Mouse (Mus musculus): ENCODE results near the gene Paqr4.

GRCm38 (mm10) chr17:23694491-23694890 is 46.2 kb downstream of the Paqr4 start:
- TF ChIP-seq EP300 (IDR thresholded peaks at IDR 0.05; ENCODE audit: low read depth), result no peak
- TF ChIP-seq CTCF (IDR thresholded peaks at IDR 0.05; ENCODE audit: low read depth), result no peak

Data from heart, postnatal 0 days (tissue).